Mouse (Mus musculus) kidney, postnatal 0 days (tissue): ENCODE results near the gene Phactr2. TPM values are rescaled to one million over a fixed set of nuclear protein-coding genes. Genes with fewer than 3 reads are reported as not detected.

Experiments used
- ATAC-seq: fragments of 200-750 bp; cut with Nextera tagmentation; replicated peaks from 2 replicates; pipeline ENCODE4 v1.8.0; 2017; ENCODE audit warnings: low read depth, moderate number of reproducible peaks, moderate TSS enrichment, moderate library complexity; ENCODE audit not compliant: low FRiP score
- DNase-seq: peaks from one replicate; pipeline ENCODE4 v3.0.0-alpha.2; 2016; ENCODE audit warnings: low spot score
- H3K27ac ChIP-seq: fragments of 300-500 bp; sonication (generic); 2 replicates; pipeline ENCODE4 v1.5.1; 2014; ENCODE audit warnings: mild to moderate bottlenecking
- H3K27me3 ChIP-seq: fragments of 300-500 bp; sonication (generic); 2 replicates; pipeline ENCODE4 v1.6.1; 2014; ENCODE audit warnings: low read length, mixed read lengths; ENCODE audit not compliant: insufficient read depth
- H3K36me3 ChIP-seq: fragments of 300-500 bp; sonication (generic); 2 replicates; pipeline ENCODE4 v1.6.1; 2014; ENCODE audit warnings: low read length, mixed read lengths; ENCODE audit not compliant: insufficient read depth
- H3K4me1 ChIP-seq: fragments of 300-500 bp; sonication (generic); replicated peaks from 2 replicates; pipeline ENCODE4 v1.6.1; 2014; ENCODE audit warnings: antibody characterized with exemption, low read length, mixed read lengths; ENCODE audit not compliant: insufficient read depth
- H3K4me2 ChIP-seq: fragments of 300-500 bp; sonication (generic); 2 replicates; pipeline ENCODE4 v1.6.1; 2014; ENCODE audit warnings: mild to moderate bottlenecking, low read length, moderate library complexity, mixed read lengths
- H3K4me3 ChIP-seq: fragments of 300-500 bp; sonication (generic); replicated peaks from 2 replicates; pipeline ENCODE4 v1.5.1; 2014; ENCODE audit warnings: low read depth, low read length
- H3K9ac ChIP-seq: fragments of 300-500 bp; sonication (generic); 2 replicates; pipeline ENCODE4 v1.6.1; 2014; ENCODE audit warnings: low read depth, low read length
- H3K9me3 ChIP-seq: fragments of 300-500 bp; sonication (generic); replicated peaks from 2 replicates; pipeline ENCODE4 v1.6.1; 2016; ENCODE audit warnings: low read length, inconsistent platforms, mixed read lengths
- CTCF ChIP-seq: IDR thresholded peaks from 2 replicates; pipeline ENCODE4 v1.5.1; 2016; ENCODE audit warnings: antibody characterized with exemption, low read depth, mild to moderate bottlenecking, moderate library complexity
- WGBS: fragments of 180-500 bp; shearing (Covaris S2); extraction: QIAGEN DNeasy Blood & Tissue Kit; methylation state at CpG from one replicate; pipeline ENCODE4 v1.1.7; 2014; 5-methylcytosine and 5-hydroxymethylcytosine counted together
- polyA plus RNA-seq: library from polyadenylated mRNA; unstranded; fragments of >200 nt; fragmentation: Nextera tagmentation; extraction: Ambion mirVana; gene quantifications from 2 replicates; pipeline ENCODE4 v1.2.1, GENCODE M21; 2015

Phactr2 gene
- polyA plus RNA-seq, 1 experiment from 2014 or later, result 26.4 TPM

- ATAC-seq (no peak), DNase-seq (peak; percentile 54)
- Histone ChIP-seq H3K27me3 (no peaks in the 10 kb centered on the region), H3K27ac (no peak overlapping the region), H3K4me3 (no peak overlapping the region), H3K4me2 (no peak overlapping the region), H3K4me1 (no peaks in the 10 kb centered on the region), H3K9me3 (no peaks in the 10 kb centered on the region), H3K36me3 (no peaks in the 10 kb centered on the region), H3K9ac (no peak overlapping the region)
- TF ChIP-seq CTCF, result no peak
- 56% methylated on average over 4 of the region's 4 CpGs for WGBS
Observed at GRCm38 (mm10) chr10:13394000-13394399, 80.2 kb downstream of the Phactr2 start.

- DNase-seq (peak; percentile 80), ATAC-seq (0 out of 2 replicates have a peak, but pooled peaks have one; percentile 40)
- peak overlapping the region; percentile 41; the same call in 1 of the 2 replicates for H3K9ac ChIP-seq
- no peak for TF ChIP-seq CTCF
- H3K4me2 ChIP-seq, result peak overlapping the region; percentile 54
- no peaks in the 10 kb centered on the region for H3K4me1 ChIP-seq
- 0 out of 2 replicates have a peak overlapping the region, but pooled peaks have one; percentile 5 for H3K4me3 ChIP-seq
- no peaks in the 10 kb centered on the region for H3K9me3 ChIP-seq
- peak overlapping the region; percentile 32; the same call in 1 of the 2 replicates for H3K27ac ChIP-seq
- no peaks in the 10 kb centered on the region for H3K27me3 ChIP-seq
- WGBS, result 0% methylated on average over 11 of the region's 11 CpGs
- no peaks in the 10 kb centered on the region for H3K36me3 ChIP-seq
Observed at GRCm38 (mm10) chr10:13388116-13388922, 85.9 kb downstream of the Phactr2 start.

DNA sequence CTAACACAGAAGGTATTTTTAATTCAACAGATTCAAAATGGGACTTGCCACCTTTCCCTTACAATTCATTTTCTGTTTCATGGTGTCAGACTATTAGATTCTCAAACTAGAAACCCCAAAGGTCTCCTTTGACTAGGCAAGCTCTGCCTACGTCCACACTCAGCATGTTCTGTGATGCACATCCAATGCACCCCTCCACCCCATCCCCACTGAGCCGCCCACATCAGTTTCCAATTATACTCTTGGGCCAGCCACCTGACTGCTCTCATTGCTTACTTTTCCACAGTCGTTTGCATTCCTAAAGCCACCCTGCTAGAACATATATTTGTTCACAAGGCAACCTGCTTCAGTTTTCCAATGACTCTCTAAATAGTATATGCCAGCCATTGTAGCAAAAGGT, 89.3 kb downstream of the Phactr2 start:
- Histone ChIP-seq H3K4me3 (no peak overlapping the region), H3K27ac (no peak overlapping the region), H3K36me3 (no peaks in the 10 kb centered on the region), H3K4me2 (no peak overlapping the region), H3K27me3 (no peaks in the 10 kb centered on the region), H3K4me1 (no peaks in the 10 kb centered on the region), H3K9me3 (no peaks in the 10 kb centered on the region), H3K9ac (no peak overlapping the region)
- DNase-seq (no peak), ATAC-seq (no peak)
- 39% methylated on average over 3 of the region's 3 CpGs for WGBS
- TF ChIP-seq CTCF, result no peak

DNA sequence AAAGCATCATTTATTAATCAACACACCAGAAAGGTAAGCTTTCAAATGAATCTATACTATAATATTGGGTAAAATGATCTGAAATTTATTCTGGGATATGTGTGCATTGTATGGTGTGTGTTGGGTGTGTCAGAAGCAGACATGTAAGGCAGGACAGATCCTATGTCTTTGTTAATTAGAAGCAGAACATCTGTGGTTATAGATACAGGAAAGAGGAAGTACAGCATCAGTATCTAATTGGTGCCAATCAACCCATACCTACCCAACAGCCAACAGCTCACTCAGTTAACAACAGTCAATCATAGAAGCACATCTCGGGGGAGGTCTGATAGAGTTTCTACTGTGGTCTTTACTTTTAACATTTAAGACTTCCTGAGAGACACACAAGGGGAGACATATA, 96.3 kb downstream of the Phactr2 start:
- peaks cover 15% of the 10 kb centered on the region for H3K4me1 ChIP-seq
- TF ChIP-seq CTCF, result no peak
- H3K9ac ChIP-seq, result no peak overlapping the region
- H3K4me2 ChIP-seq, result no peak overlapping the region
- no peaks in the 10 kb centered on the region for H3K27me3 ChIP-seq
- no peak overlapping the region for H3K27ac ChIP-seq
- H3K4me3 ChIP-seq, result no peak overlapping the region
- no peaks in the 10 kb centered on the region for H3K9me3 ChIP-seq
- ATAC-seq (no peak), DNase-seq (no peak)
- no peaks in the 10 kb centered on the region for H3K36me3 ChIP-seq
- WGBS, result 88% methylated on average over 1 of the region's 1 CpGs

GRCm38 (mm10) chr10:13376428-13377260, 97.6 kb downstream of the Phactr2 start:
- H3K9ac ChIP-seq, result no peak overlapping the region
- 11% methylated on average over 13 of the region's 13 CpGs for WGBS
- TF ChIP-seq CTCF, result no peak
- H3K9me3 ChIP-seq, result no peaks in the 10 kb centered on the region
- DNase-seq (peak; percentile 93), ATAC-seq (peak; percentile 75)
- peak overlapping the region; percentile 33; the same call in 1 of the 2 replicates for H3K4me2 ChIP-seq
- H3K27me3 ChIP-seq, result no peaks in the 10 kb centered on the region
- peaks cover 15% of the 10 kb centered on the region for H3K4me1 ChIP-seq
- H3K27ac ChIP-seq, result peak overlapping the region; percentile 58
- H3K4me3 ChIP-seq, result no peak overlapping the region
- H3K36me3 ChIP-seq, result no peaks in the 10 kb centered on the region

GRCm38 (mm10) chr10:13375820-13376219, 98.4 kb downstream of the Phactr2 start:
- H3K4me3 ChIP-seq, result no peak overlapping the region
- no peak overlapping the region for H3K4me2 ChIP-seq
- DNase-seq (peak; percentile 81), ATAC-seq (0 out of 2 replicates have a peak, but pooled peaks have one; percentile 41)
- no peak overlapping the region for H3K9ac ChIP-seq
- no peaks in the 10 kb centered on the region for H3K9me3 ChIP-seq
- WGBS, result 7% methylated on average over 3 of the region's 3 CpGs
- peak overlapping the region; percentile 58 for H3K27ac ChIP-seq
- H3K4me1 ChIP-seq, result peaks cover 15% of the 10 kb centered on the region
- H3K27me3 ChIP-seq, result no peaks in the 10 kb centered on the region
- TF ChIP-seq CTCF, result peak; percentile 27; the same call in 1 of the 2 replicates
- H3K36me3 ChIP-seq, result no peaks in the 10 kb centered on the region
